Mouse (Mus musculus) hindbrain, embryonic 16.5 days (tissue): Measurements from ENCODE around the gene A730049H05Rik. TPM values are rescaled to one million over a fixed set of nuclear protein-coding genes. Genes with fewer than 3 reads are reported as not detected.

Experiments used
- ATAC-seq: fragments of 200-750 bp; cut with Nextera tagmentation; 2 replicates; pipeline ENCODE4 v1.8.0; 2017; ENCODE audit warnings: moderate TSS enrichment, moderate library complexity
- H3K27ac ChIP-seq: fragments of 300-500 bp; sonication (generic); 2 replicates; pipeline ENCODE4 v1.5.1; 2014; ENCODE audit warnings: low read depth, mild to moderate bottlenecking, control low read depth, low read length, moderate library complexity
- H3K27me3 ChIP-seq: fragments of 300-500 bp; sonication (generic); replicated peaks from 2 replicates; pipeline ENCODE4 v1.6.1; 2014; ENCODE audit warnings: low read length; ENCODE audit not compliant: control insufficient read depth, insufficient read depth
- H3K36me3 ChIP-seq: fragments of 300-500 bp; sonication (generic); 2 replicates; pipeline ENCODE4 v1.6.1; 2014; ENCODE audit warnings: mild to moderate bottlenecking, low read length, moderate library complexity, mixed read lengths; ENCODE audit not compliant: control insufficient read depth, insufficient read depth
- H3K4me1 ChIP-seq: fragments of 300-500 bp; sonication (generic); 2 replicates; pipeline ENCODE4 v1.6.1; 2014; ENCODE audit warnings: low read depth, low read length; ENCODE audit not compliant: control insufficient read depth, insufficient read depth
- H3K4me2 ChIP-seq: fragments of 300-500 bp; sonication (generic); 2 replicates; pipeline ENCODE4 v1.6.1; 2014; ENCODE audit warnings: mild to moderate bottlenecking, low read length, control low read depth, moderate library complexity
- H3K4me3 ChIP-seq: fragments of 300-500 bp; sonication (generic); 2 replicates; pipeline ENCODE4 v1.5.1; 2014; ENCODE audit warnings: mild to moderate bottlenecking, low read length, control low read depth, moderate library complexity
- H3K9ac ChIP-seq: fragments of 300-500 bp; sonication (generic); 2 replicates; pipeline ENCODE4 v1.6.1; 2014; ENCODE audit warnings: low read depth, mild to moderate bottlenecking, control low read depth, low read length, moderate library complexity
- H3K9me3 ChIP-seq: fragments of 300-500 bp; sonication (generic); 2 replicates; pipeline ENCODE4 v1.6.1; 2014; ENCODE audit warnings: mild to moderate bottlenecking, low read length, moderate library complexity; ENCODE audit not compliant: control insufficient read depth
- WGBS: fragments of 180-500 bp; shearing (Covaris S2); extraction: QIAGEN DNeasy Blood & Tissue Kit; methylation state at CpG from one replicate; pipeline ENCODE4 v1.1.7; 2014; 5-methylcytosine and 5-hydroxymethylcytosine counted together
- polyA plus RNA-seq: library from polyadenylated mRNA; unstranded; fragments of >200 nt; fragmentation: Nextera tagmentation; extraction: Ambion mirVana; gene quantifications from 2 replicates; pipeline ENCODE4 v1.2.1, GENCODE M21; 2015

The A730049H05Rik gene
- polyA plus RNA-seq, 1 experiment from 2014 or later, result 0.54 TPM

- no peaks in the 10 kb centered on the region for H3K36me3 ChIP-seq
- no peaks in the 10 kb centered on the region for H3K27me3 ChIP-seq
- H3K4me3 ChIP-seq, result no peak overlapping the region
- no peak overlapping the region for H3K4me2 ChIP-seq
- whole genome bisulfite sequencing, result 11% methylated on average over 5 of the region's 5 CpGs
- no peak for ATAC-seq
- no peak overlapping the region for H3K9ac ChIP-seq
- no peak overlapping the region for H3K27ac ChIP-seq
- H3K4me1 ChIP-seq, result peaks cover under 1% of the 10 kb centered on the region; the same call in 1 of the 2 replicates
- no peaks in the 10 kb centered on the region for H3K9me3 ChIP-seq
Observed at GRCm38 (mm10) chr6:92821606-92822005, 5.3 kb downstream of the A730049H05Rik start.

GRCm38 (mm10) chr6:92822006-92822405 lies 5.7 kb downstream of the A730049H05Rik start:
- Histone ChIP-seq H3K4me3 (no peak overlapping the region), H3K36me3 (no peaks in the 10 kb centered on the region), H3K9me3 (no peaks in the 10 kb centered on the region), H3K4me1 (no peaks in the 10 kb centered on the region; the same call in 1 of the 2 replicates), H3K9ac (no peak overlapping the region), H3K4me2 (no peak overlapping the region), H3K27ac (no peak overlapping the region), H3K27me3 (no peaks in the 10 kb centered on the region)
- WGBS, result 32% methylated on average over 6 of the region's 6 CpGs
- no peak for ATAC-seq

- Histone ChIP-seq H3K4me1 (no peaks in the 10 kb centered on the region; the same call in 1 of the 2 replicates), H3K9ac (no peak overlapping the region), H3K27ac (no peak overlapping the region), H3K36me3 (no peaks in the 10 kb centered on the region), H3K27me3 (no peaks in the 10 kb centered on the region), H3K4me3 (no peak overlapping the region), H3K9me3 (no peaks in the 10 kb centered on the region), H3K4me2 (no peak overlapping the region)
- 69% methylated on average over 7 of the region's 7 CpGs for WGBS
- no peak for ATAC-seq
Observed at GRCm38 (mm10) chr6:92823991-92824390, 7.7 kb downstream of the A730049H05Rik start.

GRCm38 (mm10) chr6:92826561-92826960 lies 10.3 kb downstream of the A730049H05Rik start:
- H3K4me3 ChIP-seq, result no peak overlapping the region
- ATAC-seq, result no peak
- WGBS, result 91% methylated on average over 5 of the region's 5 CpGs
- H3K27ac ChIP-seq, result no peak overlapping the region
- H3K36me3 ChIP-seq, result no peaks in the 10 kb centered on the region
- peaks cover 2% of the 10 kb centered on the region for H3K4me1 ChIP-seq
- no peaks in the 10 kb centered on the region for H3K9me3 ChIP-seq
- H3K4me2 ChIP-seq, result no peak overlapping the region
- no peaks in the 10 kb centered on the region for H3K27me3 ChIP-seq
- H3K9ac ChIP-seq, result no peak overlapping the region

- no peak overlapping the region for H3K4me3 ChIP-seq
- no peaks in the 10 kb centered on the region for H3K36me3 ChIP-seq
- H3K4me2 ChIP-seq, result no peak overlapping the region
- 39% methylated on average over 5 of the region's 5 CpGs for WGBS
- no peak overlapping the region for H3K27ac ChIP-seq
- no peak for ATAC-seq
- no peak overlapping the region for H3K9ac ChIP-seq
- H3K9me3 ChIP-seq, result no peaks in the 10 kb centered on the region
- peaks cover 2% of the 10 kb centered on the region; the same call in 1 of the 2 replicates for H3K4me1 ChIP-seq
- H3K27me3 ChIP-seq, result no peaks in the 10 kb centered on the region
Observed at GRCm38 (mm10) chr6:92827360-92827759, 11.1 kb downstream of the A730049H05Rik start.

GRCm38 (mm10) chr6:92829148-92829547 lies 12.9 kb downstream of the A730049H05Rik start:
- Histone ChIP-seq H3K27me3 (no peaks in the 10 kb centered on the region), H3K27ac (no peak overlapping the region), H3K4me2 (no peak overlapping the region), H3K4me3 (no peak overlapping the region), H3K9me3 (no peaks in the 10 kb centered on the region), H3K4me1 (peaks cover 2% of the 10 kb centered on the region; the same call in 1 of the 2 replicates), H3K36me3 (no peaks in the 10 kb centered on the region), H3K9ac (no peak overlapping the region)
- ATAC-seq, result no peak
- 96% methylated on average over 2 of the region's 2 CpGs for WGBS

- 65% methylated on average over 2 of the region's 2 CpGs for WGBS
- H3K36me3 ChIP-seq, result no peaks in the 10 kb centered on the region
- no peak overlapping the region for H3K9ac ChIP-seq
- no peak overlapping the region for H3K4me2 ChIP-seq
- no peak for ATAC-seq
- H3K27me3 ChIP-seq, result no peaks in the 10 kb centered on the region
- peaks cover 2% of the 10 kb centered on the region; the same call in 1 of the 2 replicates for H3K4me1 ChIP-seq
- no peaks in the 10 kb centered on the region for H3K9me3 ChIP-seq
- no peak overlapping the region for H3K27ac ChIP-seq
- no peak overlapping the region for H3K4me3 ChIP-seq
Observed at GRCm38 (mm10) chr6:92831106-92831505, 14.8 kb downstream of the A730049H05Rik start.

GRCm38 (mm10) chr6:92842000-92842399 lies 25.7 kb downstream of the A730049H05Rik start:
- no peaks in the 10 kb centered on the region for H3K27me3 ChIP-seq
- no peaks in the 10 kb centered on the region for H3K4me1 ChIP-seq
- no peaks in the 10 kb centered on the region for H3K36me3 ChIP-seq
- no peak overlapping the region for H3K27ac ChIP-seq
- H3K9me3 ChIP-seq, result no peaks in the 10 kb centered on the region
- no peak for ATAC-seq
- 35% methylated on average over 2 of the region's 2 CpGs for WGBS
- H3K4me2 ChIP-seq, result no peak overlapping the region
- H3K9ac ChIP-seq, result no peak overlapping the region
- no peak overlapping the region for H3K4me3 ChIP-seq

- Histone ChIP-seq H3K4me1 (no peaks in the 10 kb centered on the region), H3K4me2 (no peak overlapping the region), H3K27ac (no peak overlapping the region), H3K9me3 (no peaks in the 10 kb centered on the region), H3K27me3 (no peaks in the 10 kb centered on the region), H3K9ac (no peak overlapping the region), H3K36me3 (no peaks in the 10 kb centered on the region), H3K4me3 (no peak overlapping the region)
- no peak for ATAC-seq
- WGBS, result 83% methylated on average over 2 of the region's 2 CpGs
Observed at GRCm38 (mm10) chr6:92843474-92843873, 27.2 kb downstream of the A730049H05Rik start.

GRCm38 (mm10) chr6:92845898-92846297 lies 29.6 kb downstream of the A730049H05Rik start:
- no peak overlapping the region for H3K27ac ChIP-seq
- no peak overlapping the region for H3K4me2 ChIP-seq
- H3K4me1 ChIP-seq, result no peaks in the 10 kb centered on the region; the same call in 1 of the 2 replicates
- ATAC-seq, result no peak
- H3K36me3 ChIP-seq, result no peaks in the 10 kb centered on the region
- no peak overlapping the region for H3K9ac ChIP-seq
- WGBS, result 80% methylated on average over 8 of the region's 8 CpGs
- no peak overlapping the region for H3K4me3 ChIP-seq
- no peaks in the 10 kb centered on the region for H3K9me3 ChIP-seq
- no peaks in the 10 kb centered on the region for H3K27me3 ChIP-seq
